Mouse (Mus musculus): ENCODE data around the gene Bbip1. TPM values are rescaled to one million over a fixed set of nuclear protein-coding genes. Genes with fewer than 3 reads are reported as not detected.
"Not testable (repeated sequence)": the region's sequence is repeated elsewhere in the genome, so short reads cannot be mapped to it uniquely, and the experiment has no call there.

The Bbip1 gene
- total RNA-seq (2021): 10 to 100 TPM; 26.2 to 29.1 TPM
- long read RNA-seq, experiment 1, transcript Bbip1-201 (4 exons, 2,043 nt): minor isoform, 5 of 44 reads
- long read RNA-seq, experiment 1, transcript Bbip1-206 (4 exons, 662 nt): major isoform, 13 of 44 reads
- long read RNA-seq, experiment 1, partial matches to known transcripts: 19 of 44 reads
- long read RNA-seq, experiment 1, other reads (novel, unspliced or antisense): 4 of 44 reads
- long read RNA-seq, experiment 2, partial matches to known transcripts: 2 of 12 reads
- long read RNA-seq, experiment 2, other reads (novel, unspliced or antisense): 3 of 12 reads

DNA sequence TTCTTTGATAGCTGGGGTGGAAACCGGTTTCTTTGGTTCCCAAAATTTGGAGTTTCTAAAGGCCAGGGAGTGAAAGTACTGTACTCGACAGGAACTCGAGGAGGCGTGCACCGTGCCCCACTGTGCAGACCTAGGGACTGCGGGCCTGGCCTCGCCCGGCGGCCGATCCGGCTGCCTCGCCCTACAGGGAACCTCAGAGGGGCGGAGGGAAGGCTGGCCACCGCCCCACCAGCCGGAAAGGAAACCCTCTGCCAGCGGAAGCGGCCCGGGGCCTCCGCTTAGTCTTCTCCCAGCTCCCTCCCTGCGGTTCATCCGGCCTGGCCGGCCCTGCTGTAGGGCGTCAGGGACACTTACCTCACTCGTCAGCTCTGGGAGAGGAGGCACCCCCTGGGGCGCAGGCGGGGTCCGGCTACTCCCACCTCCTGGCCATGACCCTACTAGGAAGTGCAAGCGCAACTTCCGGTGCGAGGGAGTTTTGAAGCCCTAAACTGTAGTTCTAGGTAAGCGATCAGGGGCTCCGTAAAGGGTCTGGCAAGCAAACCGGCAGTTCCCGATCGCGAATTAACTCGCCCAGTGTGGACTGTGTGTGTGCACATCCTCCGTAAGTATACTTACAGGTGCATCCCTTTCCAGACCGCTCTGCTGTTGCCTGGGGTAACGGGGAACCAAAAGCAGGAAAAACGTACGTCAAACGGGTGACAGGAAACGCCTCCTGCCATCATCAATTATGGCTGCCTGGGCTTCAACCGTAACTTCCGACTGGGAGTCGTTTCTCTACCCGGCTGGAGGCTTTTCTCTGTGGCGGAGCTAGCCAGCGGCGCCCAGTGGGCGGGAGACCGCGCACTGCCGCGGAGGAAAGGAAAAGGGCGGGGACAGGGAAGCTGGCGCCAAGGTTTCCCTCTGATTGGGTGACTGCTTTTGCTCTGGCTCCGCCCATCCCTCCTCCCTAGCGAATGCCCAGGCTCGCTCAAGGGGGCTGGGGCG is at the start of gene Bbip1, which contains the start of gene Shoc2:
Gene Bbip1, minus strand, starts transcription at position 826 of the 984 bp plus-strand sequence.
Gene Shoc2, plus strand, starts transcription at position 505 of the 984 bp plus-strand sequence.
- DNase-seq: peak; percentile 98 to 99

DNA sequence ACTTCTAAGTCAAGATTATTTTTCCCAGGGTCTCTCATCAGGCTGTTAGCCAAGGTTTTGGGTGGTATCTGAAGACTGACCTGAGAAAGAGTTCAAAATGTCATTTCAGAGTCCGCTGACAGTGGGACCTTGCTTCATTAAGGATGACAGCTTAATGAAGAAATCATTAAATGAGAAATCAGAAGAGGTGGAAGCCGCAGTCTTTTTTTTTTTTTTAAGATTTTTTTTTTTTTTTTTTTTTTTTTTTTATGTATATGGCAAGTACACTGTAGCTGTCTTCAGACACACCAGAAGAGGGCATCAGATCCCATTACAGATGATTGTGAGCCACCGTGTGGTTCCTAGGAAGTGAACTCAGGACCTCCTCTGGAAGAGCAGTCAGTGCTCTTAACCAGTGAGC is 49.4 kb upstream of the Bbip1 start:
- no peak for DNase-seq

DNA sequence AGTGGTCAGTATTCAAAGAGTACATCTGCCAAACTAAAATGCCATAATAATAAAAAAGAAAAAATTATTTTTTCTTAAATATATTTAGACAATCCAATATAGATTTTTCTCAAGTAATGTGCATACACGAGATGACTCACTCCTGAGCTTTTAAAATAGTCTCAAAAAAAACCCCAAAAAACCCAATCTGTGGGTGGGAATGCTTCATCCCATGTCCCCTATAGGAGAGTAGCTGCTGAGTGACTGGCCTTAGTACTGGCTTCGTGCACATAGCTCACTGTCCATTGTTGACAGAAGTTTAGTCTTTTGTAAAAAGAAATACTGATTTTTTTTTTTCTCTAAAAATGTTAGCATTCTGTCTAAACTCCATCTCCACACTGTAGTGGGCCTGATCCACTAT is 46.1 kb upstream of the Bbip1 start:
- no peak for DNase-seq

DNA sequence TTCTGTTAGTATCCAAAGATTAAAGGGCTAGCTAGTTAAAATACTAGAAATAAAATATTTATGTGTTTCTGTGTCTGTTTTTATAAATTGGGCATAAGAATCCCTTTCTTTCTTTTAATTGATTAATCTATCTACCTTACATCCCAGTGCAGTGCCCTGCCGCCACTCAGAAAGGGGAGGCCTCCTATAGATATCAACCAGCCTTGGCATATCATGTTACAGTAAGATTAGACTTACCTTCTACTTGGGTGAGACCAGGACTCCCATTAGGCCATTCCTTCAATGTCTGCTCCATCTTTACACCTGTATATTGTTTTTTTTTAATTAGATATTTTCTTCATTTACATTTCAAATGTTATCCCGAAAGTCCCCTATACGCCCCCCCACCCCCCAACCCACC is 40.2 kb upstream of the Bbip1 start:
- DNase-seq: no peak

DNA sequence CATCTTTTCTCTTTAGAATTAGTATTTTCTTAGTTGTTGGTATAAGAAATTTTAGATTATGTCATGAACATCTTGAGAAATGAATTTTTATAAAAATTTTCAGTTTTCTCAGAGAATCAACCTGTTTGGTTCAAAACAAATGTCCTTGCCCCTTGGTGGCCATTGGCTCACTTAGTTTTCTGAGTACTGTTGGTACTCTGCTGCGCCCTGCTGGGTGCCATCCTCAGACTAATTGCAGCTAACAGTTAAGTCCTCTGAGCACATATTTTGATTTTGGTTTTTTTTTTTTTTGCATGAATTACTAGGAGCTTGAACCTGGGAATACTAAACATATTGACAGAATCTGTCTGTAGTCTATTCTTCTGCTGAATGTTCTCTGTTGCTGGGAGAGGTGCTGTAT is 38.9 kb upstream of the Bbip1 start:
- DNase-seq: peak; percentile 10 to 13

DNA sequence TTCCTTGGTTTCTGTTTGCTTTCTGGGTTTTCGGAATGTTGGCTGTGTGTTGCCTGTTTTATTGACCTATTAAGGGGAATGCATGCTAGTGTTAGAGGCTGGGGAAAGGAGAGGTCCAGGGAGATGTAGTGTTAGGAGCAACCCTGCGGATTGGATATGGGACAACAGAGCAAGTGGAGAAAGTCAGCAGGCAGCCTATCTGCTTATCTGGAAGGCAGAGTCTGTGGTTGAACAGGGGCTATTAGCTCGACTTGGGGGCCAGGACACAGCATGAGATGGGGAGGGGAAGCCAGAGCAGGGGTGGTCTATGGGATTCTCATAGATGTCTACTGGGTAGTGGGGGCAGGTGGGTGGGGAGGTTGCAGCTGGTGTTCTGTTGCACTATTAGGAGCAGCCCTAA is 37.6 kb upstream of the Bbip1 start:
- DNase-seq: no peak

DNA sequence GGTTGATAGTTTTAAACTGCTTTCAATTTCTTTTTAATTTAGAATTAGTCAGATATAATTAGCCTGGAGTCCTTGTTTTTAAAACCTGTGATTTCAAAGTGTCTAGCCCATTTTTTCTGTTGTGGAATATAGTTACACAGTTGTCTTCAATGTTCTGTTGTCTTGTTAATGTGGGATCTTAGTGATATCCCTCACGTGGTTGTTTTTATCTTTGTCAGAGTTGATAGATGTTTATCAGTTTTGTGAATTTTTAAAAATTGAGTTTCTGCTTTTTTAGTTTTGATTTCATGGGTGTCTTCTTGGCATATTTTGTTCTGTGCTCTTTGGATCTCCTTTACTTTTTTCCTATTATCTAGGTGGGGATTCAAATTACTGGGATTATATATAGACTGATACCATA is 29.2 kb upstream of the Bbip1 start:
- no peak for DNase-seq

DNA sequence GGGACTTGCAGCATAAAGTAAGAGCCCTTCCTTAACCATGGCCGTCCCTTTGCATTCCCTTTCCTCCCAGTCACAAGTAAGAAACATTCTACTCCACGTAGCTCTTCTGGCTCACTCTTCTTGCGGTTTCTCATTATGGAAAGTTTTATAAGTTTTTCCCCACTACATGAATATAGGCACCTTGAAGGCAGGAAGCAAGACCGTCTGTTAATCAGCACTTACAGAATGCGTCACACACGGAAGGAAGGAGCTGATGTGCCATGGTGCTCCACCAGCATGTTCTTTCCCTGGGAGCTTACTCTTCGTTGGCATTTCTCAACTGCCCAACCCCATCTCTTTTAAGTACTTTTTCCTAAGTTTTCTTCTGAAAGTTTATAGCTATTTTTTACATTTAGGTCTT is 27.5 kb upstream of the Bbip1 start:
- DNase-seq: no peak

DNA sequence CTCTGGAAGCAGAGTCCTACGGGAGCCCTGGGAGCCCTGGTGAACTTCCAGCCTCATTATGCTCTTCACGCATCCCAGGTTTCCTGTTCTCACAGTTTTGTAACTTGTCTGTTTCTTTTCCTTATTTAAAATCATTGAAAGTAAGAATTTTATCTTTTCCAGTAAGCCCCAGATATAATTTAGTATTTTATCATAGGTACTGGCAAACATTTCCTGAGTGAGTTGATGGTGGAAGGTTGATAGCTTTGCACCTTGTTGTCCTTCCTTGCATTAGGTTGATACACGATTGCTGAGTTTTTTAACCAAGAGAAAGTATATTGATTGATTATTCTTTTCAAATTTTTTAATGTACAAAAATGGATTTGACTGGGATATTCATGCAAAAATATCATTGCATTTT is 24.8 kb upstream of the Bbip1 start:
- no peak for DNase-seq

DNA sequence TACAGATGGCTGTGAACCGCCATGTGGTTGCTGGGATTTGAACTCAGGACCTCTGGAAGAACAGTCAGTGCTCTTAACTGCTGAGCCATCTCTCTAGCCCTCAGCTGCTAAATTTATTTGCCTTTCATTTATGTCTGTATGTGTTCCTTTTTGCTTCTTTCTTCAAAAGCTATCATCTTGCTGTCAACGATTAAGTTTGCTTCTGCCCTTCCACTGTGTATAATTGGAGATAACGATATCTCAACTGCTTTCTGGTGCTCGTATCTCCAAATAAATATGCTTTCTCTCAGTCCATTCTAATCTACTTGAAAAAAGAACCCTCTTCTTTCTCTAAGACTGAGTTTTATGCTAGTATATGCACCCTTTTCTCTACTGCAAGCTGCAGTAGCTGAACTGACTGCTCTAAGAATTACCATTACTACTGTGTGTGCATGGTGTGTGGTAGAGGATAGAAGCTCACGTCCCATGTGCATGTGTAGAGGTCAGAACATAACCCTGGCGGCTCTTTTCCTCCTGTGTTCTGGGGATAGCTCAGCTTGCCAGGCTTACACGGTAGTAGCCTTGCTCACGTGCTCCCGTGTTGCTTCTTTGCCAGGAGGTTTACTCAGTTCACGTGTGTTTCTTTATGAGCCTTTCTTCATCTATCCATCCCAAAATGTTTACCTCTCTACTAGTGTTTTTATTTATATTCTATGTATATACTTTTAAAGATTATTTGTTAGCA is 20.6 kb upstream of the Bbip1 start:
- no peak for DNase-seq

DNA sequence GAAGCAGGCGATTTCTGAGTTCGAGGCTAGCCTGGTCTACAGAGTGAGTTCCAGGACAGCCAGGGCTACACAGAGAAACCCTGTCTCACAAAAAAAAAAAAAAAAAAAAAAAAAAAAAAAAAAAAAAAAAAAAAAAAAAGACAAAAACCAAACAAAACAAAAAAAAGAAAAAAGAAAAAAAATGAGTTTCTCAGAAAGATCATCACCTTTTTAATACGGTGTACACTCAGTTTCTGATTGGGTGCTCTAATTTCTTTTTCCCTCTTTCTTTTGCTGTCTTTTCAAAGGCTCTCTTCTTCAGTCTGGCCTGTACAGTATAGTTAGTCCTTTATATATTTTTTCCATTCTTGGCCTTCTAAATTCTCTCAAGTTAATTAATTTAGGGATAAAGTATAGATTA is 19.9 kb upstream of the Bbip1 start:
- not testable (repeated sequence) for DNase-seq

DNA sequence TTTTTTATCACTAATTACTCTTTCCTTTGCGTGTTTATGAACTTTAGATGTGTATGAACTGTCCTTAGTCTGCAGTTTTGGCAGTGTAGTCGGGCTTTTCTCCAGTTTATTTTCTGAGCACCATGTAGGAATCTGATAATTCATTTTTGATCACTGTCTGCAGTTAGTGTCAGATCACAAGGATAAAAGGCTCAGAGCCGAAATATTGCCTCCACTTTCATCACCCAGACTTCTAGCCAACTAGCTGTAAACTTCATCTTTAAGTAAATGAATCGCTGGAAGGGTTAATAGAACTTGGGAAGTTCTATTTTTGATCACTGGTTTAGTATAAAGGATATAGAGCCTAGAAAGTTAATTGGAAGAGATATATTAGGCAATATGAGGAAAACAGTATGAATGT is 18.1 kb upstream of the Bbip1 start:
- DNase-seq: no peak

DNA sequence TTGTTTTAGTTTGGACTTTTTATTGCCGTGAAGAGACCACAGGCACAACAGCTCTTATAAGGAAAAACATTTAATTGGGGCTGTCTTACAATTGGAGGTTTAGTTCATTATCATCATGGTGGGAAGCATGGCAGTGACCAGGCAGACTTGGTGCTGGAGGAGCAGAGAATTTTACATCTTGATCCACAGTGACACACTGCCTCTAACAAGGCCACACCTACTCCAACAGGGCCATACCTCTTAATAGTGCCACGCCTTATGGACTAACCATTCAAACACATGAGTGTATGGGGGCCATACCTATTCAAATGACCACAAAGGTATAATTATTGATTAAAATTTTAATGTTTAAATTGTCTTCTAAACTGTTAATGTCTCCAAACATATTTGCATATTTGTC is 13.1 kb upstream of the Bbip1 start:
- DNase-seq: no peak

DNA sequence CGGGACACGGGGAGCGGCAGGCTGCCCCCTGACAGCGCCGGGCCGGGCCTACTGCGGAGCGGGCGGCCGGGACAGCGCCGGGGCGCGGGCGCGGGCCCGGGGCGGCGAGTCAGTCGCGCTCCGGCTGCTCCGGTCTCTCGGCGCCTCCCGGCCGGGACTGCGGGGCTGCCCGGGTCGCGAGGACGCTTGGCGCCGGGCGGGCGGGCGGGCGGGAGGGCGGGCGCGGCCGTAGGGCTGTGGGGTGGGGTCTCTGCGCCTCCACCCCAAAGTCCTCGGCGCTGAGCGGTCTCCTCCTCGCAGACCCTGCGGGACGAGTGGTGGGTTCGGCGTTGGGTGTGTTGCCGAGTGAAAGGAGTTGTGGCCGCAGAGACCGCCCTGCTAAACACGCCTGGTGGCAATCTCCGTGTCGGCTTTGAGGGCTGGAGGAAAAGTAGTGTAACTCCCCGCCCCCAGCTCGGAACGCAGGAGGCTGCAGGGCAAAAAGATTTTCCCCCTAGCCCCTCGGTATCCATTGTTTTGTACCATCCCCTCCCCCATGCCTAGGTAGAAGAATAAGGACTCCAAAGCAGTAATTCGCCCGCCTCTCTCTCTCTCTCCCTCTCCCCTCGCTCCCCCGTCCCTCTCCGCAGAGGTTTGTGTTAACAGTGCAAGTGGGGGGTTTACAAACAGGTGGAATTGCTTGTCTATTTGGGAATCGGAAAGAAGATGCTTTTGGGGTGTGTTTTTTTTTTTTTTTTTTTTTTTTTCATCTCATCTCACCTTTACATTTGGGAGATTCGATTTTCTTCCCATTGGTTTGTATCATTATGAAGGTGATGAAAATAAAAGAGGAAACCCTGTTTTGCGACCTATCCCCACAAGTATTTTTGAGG is 980 bp upstream of the Bbip1 start:
- peak; percentile 50 to 58 for DNase-seq

DNA sequence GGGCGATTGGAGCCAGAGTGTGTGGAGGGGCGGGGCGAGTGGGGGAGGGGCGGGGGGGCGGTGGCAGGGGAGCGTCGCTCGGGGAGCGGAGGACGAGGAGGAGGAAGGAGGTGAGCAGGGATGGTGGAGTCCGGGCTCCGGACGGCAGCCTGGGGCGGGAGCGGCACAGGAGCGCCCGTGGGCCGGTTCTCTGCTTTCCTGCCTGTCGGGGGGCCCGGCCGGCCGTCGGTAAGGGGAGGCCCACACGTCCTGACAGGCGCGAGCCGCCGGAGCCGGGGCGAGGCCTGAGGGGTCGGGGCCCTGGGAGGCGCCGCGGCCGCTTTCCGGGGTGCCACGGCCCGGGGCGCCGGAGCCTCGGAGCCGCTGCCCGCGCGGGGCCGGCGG is 351 bp upstream of the Bbip1 start:
- no peak for DNase-seq

DNA sequence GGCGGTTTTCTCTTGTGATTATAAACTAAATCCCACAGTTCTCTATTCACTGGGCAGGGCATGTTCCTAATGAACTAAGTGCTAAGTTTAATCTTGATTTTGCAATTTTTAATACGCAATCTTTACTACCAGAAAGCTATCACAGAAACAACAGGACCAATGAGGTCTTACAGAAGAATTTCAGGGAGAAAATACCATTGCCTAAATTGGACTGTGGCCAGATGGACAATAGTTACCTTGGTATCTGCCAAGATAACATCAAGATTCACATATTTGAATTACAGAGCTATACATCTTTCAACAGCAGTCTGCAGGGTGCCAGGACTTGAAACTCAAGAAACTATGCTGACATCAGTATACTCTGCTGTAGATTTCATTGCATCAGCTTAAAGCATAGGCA is 2.1 kb downstream of the Bbip1 start:
- no peak for DNase-seq

DNA sequence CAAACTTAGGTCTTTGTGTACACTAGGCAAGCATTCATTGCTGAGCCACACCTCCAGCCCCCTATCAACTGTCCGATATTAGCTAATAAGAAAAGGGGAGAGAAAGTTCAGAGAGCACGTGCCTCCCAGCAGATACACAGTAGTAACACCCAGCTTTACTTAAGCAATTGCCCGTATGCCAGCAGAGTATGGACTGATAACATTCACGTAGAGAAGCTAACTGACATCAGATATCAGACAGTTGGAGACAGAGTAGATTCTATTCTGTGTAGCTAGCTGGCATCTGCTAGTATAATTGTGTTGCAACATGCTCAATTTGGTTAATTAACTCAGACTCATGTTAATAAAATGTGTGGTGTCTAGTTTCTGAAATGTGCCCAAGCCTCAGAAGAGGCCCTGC is 3.3 kb downstream of the Bbip1 start:
- no peak for DNase-seq

DNA sequence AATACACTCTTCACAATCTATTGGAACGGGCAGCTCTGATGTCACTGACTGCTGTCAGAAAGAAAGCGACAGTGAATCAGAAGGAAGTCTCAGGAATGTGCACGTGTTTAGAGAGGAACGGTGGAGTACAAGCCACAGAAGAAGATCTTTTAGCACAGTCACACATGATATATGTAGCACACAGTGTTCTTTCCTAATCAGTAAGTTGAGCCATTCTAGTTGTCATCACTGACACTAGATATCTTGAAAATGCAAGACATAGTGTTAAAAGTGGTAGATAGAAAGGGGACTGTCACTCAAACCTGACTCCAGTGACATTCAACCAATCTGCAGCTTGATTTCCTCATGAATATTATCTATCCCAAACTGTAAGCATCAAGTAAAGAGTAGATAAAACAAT is 5.0 kb downstream of the Bbip1 start:
- DNase-seq: no peak

DNA sequence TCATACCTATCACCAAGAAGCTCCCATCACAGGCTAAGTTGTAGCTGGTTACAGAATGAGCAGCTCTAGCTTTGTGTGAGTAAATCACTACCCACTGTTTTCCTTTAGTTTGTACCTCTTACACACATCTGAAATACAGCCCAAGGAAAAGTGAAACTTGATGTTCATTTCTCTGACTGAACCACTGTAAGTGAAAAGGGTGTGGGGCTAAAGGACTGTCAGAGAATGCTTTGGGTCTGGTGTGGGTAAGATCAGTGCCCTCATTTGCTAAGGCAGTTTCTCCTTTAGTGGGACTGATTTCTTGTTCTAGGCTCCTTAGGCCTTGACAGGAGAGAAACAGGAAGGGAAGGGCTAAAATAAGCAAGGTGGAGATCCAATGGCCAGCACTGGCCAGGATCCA is 10.4 kb downstream of the Bbip1 start:
- DNase-seq: no peak

DNA sequence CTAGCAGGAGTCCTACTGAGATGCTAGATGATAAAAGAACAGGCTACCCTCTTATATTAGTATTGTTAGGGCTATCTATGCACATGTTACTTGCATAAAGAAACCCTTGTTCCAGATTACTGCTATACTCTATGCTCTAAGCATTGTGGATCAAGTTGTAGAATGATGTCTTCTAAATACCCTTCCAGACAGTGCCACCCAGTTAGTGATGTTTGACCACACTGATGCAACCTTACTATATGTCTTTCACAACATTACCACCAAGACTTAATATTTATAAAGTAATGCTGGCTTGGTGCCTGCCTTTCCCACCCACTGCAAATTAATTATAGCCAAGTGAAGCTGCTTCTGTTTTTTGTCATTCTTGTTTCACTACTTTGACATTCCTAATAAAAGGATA is 11.4 kb downstream of the Bbip1 start:
- DNase-seq: no peak

DNA sequence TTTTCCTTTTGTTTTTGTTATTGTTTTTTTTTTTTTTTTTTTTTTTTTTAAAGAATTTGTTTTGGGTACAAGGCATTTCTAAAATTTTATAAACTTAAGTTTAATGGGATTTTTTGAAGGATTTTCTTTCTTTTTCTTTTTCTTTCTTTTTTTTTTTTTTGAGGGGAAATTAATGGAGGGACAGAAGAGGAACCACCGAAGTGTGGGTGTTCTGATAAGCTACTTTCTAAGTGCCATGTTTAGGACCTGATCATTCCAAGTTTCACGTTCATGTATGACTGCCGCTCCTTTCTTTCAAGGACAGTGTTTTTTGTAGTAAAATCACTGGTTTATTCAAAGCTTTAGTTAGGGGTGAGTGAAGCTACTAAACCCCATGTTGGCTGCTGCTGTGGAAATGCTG is 15.2 kb downstream of the Bbip1 start:
- no peak for DNase-seq

DNA sequence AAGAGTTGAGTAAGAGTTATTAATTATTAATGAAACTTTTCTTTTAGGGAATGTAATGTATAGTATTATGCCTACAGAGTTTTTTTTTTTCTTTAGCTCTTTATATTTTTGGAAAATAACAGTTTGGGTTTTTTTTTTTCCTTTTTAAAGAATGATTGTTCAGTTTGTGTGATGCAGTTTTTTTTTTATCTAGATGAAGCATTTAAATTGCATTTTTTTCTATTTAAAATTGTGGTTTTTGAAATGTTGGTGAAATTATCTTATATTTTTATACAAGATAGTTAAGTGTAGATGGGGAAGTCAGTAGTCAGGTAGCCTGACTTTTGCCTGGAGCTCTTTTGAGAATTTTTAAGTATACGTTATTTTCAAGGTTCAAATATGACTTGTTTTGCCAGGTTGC is 17.7 kb downstream of the Bbip1 start:
- no peak for DNase-seq
